ENCODE assay signal across 14 mouse cellular contexts in genomic region chr7:79510686-79511085, GRCm38 (mm10). TPM values are rescaled to one million over a fixed set of nuclear protein-coding genes. Genes with fewer than 3 reads are reported as not detected.
DNase-seq lines count a peak whose midpoint lies in the region; ATAC-seq lines count a peak whose summit lies in the region.
"Had no signal": no experiment of that assay in that cellular context is flagged by ENCODE, and none has a peak within 500 bp of the region (broad histone marks: within the 10 kb centered on the region; RNA-seq: fewer than 3 reads in every experiment).

No protein-coding gene starts in this region.

- peaks cover 75% of the 10 kb centered on the region for H3K27me3 ChIP-seq in hindbrain, embryonic 12.5 days
- peaks cover 55% of the 10 kb centered on the region for H3K27me3 ChIP-seq in midbrain, embryonic 13.5 days
- H3K27me3 ChIP-seq in neural tube, embryonic 14.5 days (ENCODE audit: control insufficient read depth, insufficient read depth, low read length) = no peaks in the 10 kb centered on the region

- 20% methylated on average over 3 of the region's 3 CpGs for WGBS in hindbrain, embryonic 12.5 days
- 25% methylated on average over 3 of the region's 3 CpGs for WGBS in midbrain, embryonic 13.5 days
- WGBS in neural tube, embryonic 14.5 days = 11% methylated on average over 3 of the region's 3 CpGs

- no peak for ATAC-seq in hindbrain, embryonic 12.5 days (ENCODE audit: low FRiP score)
- ATAC-seq in midbrain, embryonic 13.5 days = no peak
- no peak for ATAC-seq in neural tube, embryonic 14.5 days (ENCODE audit: low read depth)
- ATAC-seq: inflammation-experienced regulatory T-cells, adult 6 months had no signal

- H3K4me3 ChIP-seq in hindbrain, embryonic 12.5 days = peak overlapping the region; percentile 84
- peak overlapping the region; percentile 86 for H3K4me3 ChIP-seq in midbrain, embryonic 13.5 days (replicated peaks)
- peak overlapping the region; percentile 90 for H3K4me3 ChIP-seq in neural tube, embryonic 14.5 days (ENCODE audit: low read depth, low read length)
- H3K4me3 ChIP-seq: kidney, embryonic 15.5 days had no signal

- H3K27ac ChIP-seq in hindbrain, embryonic 12.5 days = peak overlapping the region; percentile 98
- peak overlapping the region; percentile 97 for H3K27ac ChIP-seq in midbrain, embryonic 13.5 days
- peak overlapping the region; percentile 99 for H3K27ac ChIP-seq in neural tube, embryonic 14.5 days (ENCODE audit: low read depth, low read length)
- H3K27ac ChIP-seq: kidney, embryonic 15.5 days had no signal

- peaks cover 22% of the 10 kb centered on the region for H3K36me3 ChIP-seq in hindbrain, embryonic 12.5 days
- H3K36me3 ChIP-seq in midbrain, embryonic 13.5 days = peaks cover 27% of the 10 kb centered on the region
- H3K36me3 ChIP-seq in neural tube, embryonic 14.5 days (ENCODE audit: control insufficient read depth, insufficient read depth, low read length) = peaks cover 14% of the 10 kb centered on the region; the same call in 1 of the 2 replicates
- H3K36me3 ChIP-seq: kidney, embryonic 15.5 days had no signal

- peak overlapping the region; percentile 98 for H3K9ac ChIP-seq in hindbrain, embryonic 12.5 days
- peak overlapping the region; percentile 99 for H3K9ac ChIP-seq in midbrain, embryonic 13.5 days (replicated peaks)
- peak overlapping the region; percentile 99 for H3K9ac ChIP-seq in neural tube, embryonic 14.5 days (replicated peaks; ENCODE audit: low read depth, low read length)
- H3K9ac ChIP-seq: kidney, embryonic 15.5 days; lung, embryonic 14.5 days had no signal

- peaks cover 68% of the 10 kb centered on the region for H3K4me1 ChIP-seq in hindbrain, embryonic 12.5 days
- peaks cover 95% of the 10 kb centered on the region for H3K4me1 ChIP-seq in midbrain, embryonic 13.5 days (replicated peaks)
- peaks cover 63% of the 10 kb centered on the region for H3K4me1 ChIP-seq in neural tube, embryonic 14.5 days (ENCODE audit: control insufficient read depth, insufficient read depth, low read length)

- peak; percentile 28 for DNase-seq in embryo, embryonic 10.5 days (ENCODE audit: low spot score)
- no peak for DNase-seq in embryo, embryonic 9.5 days (ENCODE audit: extremely low spot score)
- DNase-seq in gastrocnemius, adult 18-20 months (ENCODE audit: low spot score) = no peak
- DNase-seq in spleen, postnatal 4 days (ENCODE audit: low spot score in 2 of 2) = no peak
- no peak for DNase-seq in kidney, postnatal 10 days
- DNase-seq: heart, adult 11 months; lung, embryonic 14.5 days; right cerebral cortex, postnatal 4 days; thymus, adult 18-20 months had no signal

- H3K9me3 ChIP-seq in hindbrain, embryonic 12.5 days (replicated peaks) = no peaks in the 10 kb centered on the region
- no peaks in the 10 kb centered on the region for H3K9me3 ChIP-seq in midbrain, embryonic 13.5 days
- H3K9me3 ChIP-seq in neural tube, embryonic 14.5 days (ENCODE audit: control insufficient read depth, low read length) = no peaks in the 10 kb centered on the region
- H3K9me3 ChIP-seq: kidney, embryonic 15.5 days had no signal

- H3K4me2 ChIP-seq in hindbrain, embryonic 12.5 days (replicated peaks) = peak overlapping the region; percentile 84
- H3K4me2 ChIP-seq in midbrain, embryonic 13.5 days (replicated peaks) = peak overlapping the region; percentile 90
- H3K4me2 ChIP-seq in neural tube, embryonic 14.5 days (ENCODE audit: low read depth, low read length) = peak overlapping the region; percentile 94
- H3K4me2 ChIP-seq: kidney, embryonic 15.5 days; lung, embryonic 14.5 days had no signal

RNA-seq across cellular contexts. Expression of gene Polg, which starts 44.5 kb away (rescaled TPM):
- polyA plus RNA-seq in hindbrain, embryonic 12.5 days (2016; fragmentation: Nextera tagmentation; extraction: Ambion mirVana) = 40.1 and 42.0 TPM in 2 replicates
- polyA plus RNA-seq in midbrain, embryonic 13.5 days (2015; fragmentation: Nextera tagmentation; extraction: Ambion mirVana) = 22.0 and 23.8 TPM in 2 replicates
- polyA plus RNA-seq in neural tube, embryonic 14.5 days (2014; fragmentation: Nextera tagmentation; extraction: Ambion mirVana) = 23.0 and 30.5 TPM in 2 replicates
- total RNA-seq in gastrocnemius, adult 18-20 months (2021) = 10 to 100 TPM; 30.8 to 31.4 TPM
